Mouse (Mus musculus) stomach, postnatal 0 days (tissue): ENCODE data around the gene Fam227b.

Experiments used
- CTCF ChIP-seq: IDR thresholded peaks from 2 replicates; pipeline ENCODE4 v1.5.1; 2016; ENCODE audit warnings: antibody characterized with exemption, low read depth, mild to moderate bottlenecking, moderate library complexity
- EP300 ChIP-seq: optimal IDR thresholded peaks from 2 replicates; pipeline ENCODE3; 2016; ENCODE audit warnings: antibody characterized with exemption

GRCm38 (mm10) chr2:125948195-125948594, 203.6 kb downstream of the Fam227b start:
- TF ChIP-seq CTCF, result no peak
- no peak for TF ChIP-seq EP300
